Mouse (Mus musculus): Measurements from ENCODE around the gene Btbd9. TPM values are rescaled to one million over a fixed set of nuclear protein-coding genes. Genes with fewer than 3 reads are reported as not detected.
"Not testable (repeated sequence)": the region's sequence is repeated elsewhere in the genome, so short reads cannot be mapped to it uniquely, and the experiment has no call there.

Gene Btbd9
- polyA plus RNA-seq, 1 experiment from 2014 or later, result 27.6 TPM

- POLR2A ChIA-PET, result interaction anchor here (1.3 kb wide), 1 partner anchor 36 kb away, joined by 3 read pairs; no protein-coding TSS in a partner anchor
- no peak for TF ChIP-seq CTCF (IDR thresholded peaks at IDR 0.05)
- DNase-seq (ENCODE audit: low read depth, low spot score), result no peak
- in situ Hi-C loops (cut with MboI; ENCODE audit: low pct_unique_long_range_greater_than_20kb), result no loop called here
- ATAC-seq, result no peak
- H3K27me3 ChIP-seq, result no peaks in the 10 kb centered on the region
- CTCF ChIA-PET, result no interaction called here
These were observed 60.9 kb downstream of the Btbd9 start for GRCm38 (mm10) chr17:30515401-30515800.

- DNase-seq (ENCODE audit: low read depth, low spot score), result no peak
- no peak for ATAC-seq
- TF ChIP-seq CTCF (IDR thresholded peaks at IDR 0.05), result no peak
- CTCF ChIA-PET, result no interaction called here
- H3K27me3 ChIP-seq, result no peaks in the 10 kb centered on the region
- in situ Hi-C loops (cut with MboI; ENCODE audit: low pct_unique_long_range_greater_than_20kb), result no loop called here
- POLR2A ChIA-PET, result no interaction called here
These were observed 63.3 kb downstream of the Btbd9 start for GRCm38 (mm10) chr17:30513034-30513433.

- ATAC-seq (no peak), DNase-seq (ENCODE audit: low read depth, low spot score) (no peak)
- no peaks in the 10 kb centered on the region for H3K27me3 ChIP-seq
- no peak for TF ChIP-seq CTCF (IDR thresholded peaks at IDR 0.05)
- ChIA-PET CTCF (no interaction called here), POLR2A (no interaction called here)
- in situ Hi-C loops (cut with MboI; ENCODE audit: low pct_unique_long_range_greater_than_20kb), result no loop called here
These were observed 63.8 kb downstream of the Btbd9 start for GRCm38 (mm10) chr17:30512531-30512930.

GRCm38 (mm10) chr17:30512007-30512406 lies 64.3 kb downstream of the Btbd9 start:
- ChIA-PET CTCF (no interaction called here), POLR2A (no interaction called here)
- in situ Hi-C loops (cut with MboI; ENCODE audit: low pct_unique_long_range_greater_than_20kb), result no loop called here
- no peaks in the 10 kb centered on the region for H3K27me3 ChIP-seq
- TF ChIP-seq CTCF (IDR thresholded peaks at IDR 0.05), result no peak
- DNase-seq (ENCODE audit: low read depth, low spot score) (no peak), ATAC-seq (no peak)

GRCm38 (mm10) chr17:30511399-30511798 lies 64.9 kb downstream of the Btbd9 start:
- TF ChIP-seq CTCF (IDR thresholded peaks at IDR 0.05), result no peak
- ATAC-seq (no peak), DNase-seq (ENCODE audit: low read depth, low spot score) (no peak)
- POLR2A ChIA-PET, result interaction anchor here (0.6 kb wide), 1 partner anchor 413 kb away, joined by 3 read pairs; no protein-coding TSS in a partner anchor
- no peaks in the 10 kb centered on the region for H3K27me3 ChIP-seq
- CTCF ChIA-PET, result interaction anchor here (1.1 kb wide), 1 partner anchor 41 kb away, joined by 4 read pairs; no protein-coding TSS in a partner anchor
- in situ Hi-C loops (cut with MboI; ENCODE audit: low pct_unique_long_range_greater_than_20kb), result no loop called here

GRCm38 (mm10) chr17:30510171-30510570 lies 66.1 kb downstream of the Btbd9 start:
- ChIA-PET CTCF (interaction anchor here (1.1 to 1.3 kb wide), 4 partner anchors 9 to 42 kb away, joined by 3 to 4 read pairs (median 4); no protein-coding TSS in a partner anchor), POLR2A (no interaction called here)
- no peak for DNase-seq (ENCODE audit: low read depth, low spot score)
- H3K27me3 ChIP-seq, result no peaks in the 10 kb centered on the region
- in situ Hi-C loops (cut with MboI; ENCODE audit: low pct_unique_long_range_greater_than_20kb), result no loop called here
- TF ChIP-seq CTCF (IDR thresholded peaks at IDR 0.05), result no peak
- no peak for ATAC-seq

GRCm38 (mm10) chr17:30509646-30510045 lies 66.6 kb downstream of the Btbd9 start:
- in situ Hi-C loops (cut with MboI; ENCODE audit: low pct_unique_long_range_greater_than_20kb), result no loop called here
- ChIA-PET CTCF (interaction anchor here (1.2 to 1.3 kb wide), 2 partner anchors 10 to 13 kb away, joined by 3 read pairs; no protein-coding TSS in a partner anchor), POLR2A (no interaction called here)
- no peak for TF ChIP-seq CTCF (IDR thresholded peaks at IDR 0.05)
- H3K27me3 ChIP-seq, result no peaks in the 10 kb centered on the region
- DNase-seq (ENCODE audit: low read depth, low spot score) (no peak), ATAC-seq (no peak)

- no peak for ATAC-seq
- ChIA-PET POLR2A (interaction anchor here (1.0 kb wide), 1 partner anchor 31 kb away, joined by 3 read pairs; no protein-coding TSS in a partner anchor), CTCF (interaction anchor here (1.1 to 2.7 kb wide), 3 partner anchors 11 to 52 kb away, joined by 3 to 9 read pairs (median 3); no protein-coding TSS in a partner anchor)
- no peak for TF ChIP-seq CTCF (IDR thresholded peaks at IDR 0.05)
- no peak for DNase-seq (ENCODE audit: low read depth, low spot score)
- no peaks in the 10 kb centered on the region for H3K27me3 ChIP-seq
- in situ Hi-C loops (cut with MboI; ENCODE audit: low pct_unique_long_range_greater_than_20kb), result no loop called here
These were observed 68.4 kb downstream of the Btbd9 start for GRCm38 (mm10) chr17:30507636-30508576.

- ChIA-PET CTCF (interaction anchor here (1.1 to 2.7 kb wide), 3 partner anchors 10 to 51 kb away, joined by 3 to 9 read pairs (median 3); no protein-coding TSS in a partner anchor), POLR2A (interaction anchor here (0.6 to 1.0 kb wide), 2 partner anchors 30 to 106 kb away, joined by 3 to 5 read pairs; no protein-coding TSS in a partner anchor)
- DNase-seq (ENCODE audit: low read depth, low spot score), result no peak
- no peak for TF ChIP-seq CTCF (IDR thresholded peaks at IDR 0.05)
- in situ Hi-C loops (cut with MboI; ENCODE audit: low pct_unique_long_range_greater_than_20kb), result no loop called here
- H3K27me3 ChIP-seq, result no peaks in the 10 kb centered on the region
- no peak for ATAC-seq
These were observed 69.4 kb downstream of the Btbd9 start for GRCm38 (mm10) chr17:30506916-30507315.

- H3K27me3 ChIP-seq; CTCF ChIA-PET; ATAC-seq; POLR2A ChIA-PET; DNase-seq (ENCODE audit: low read depth, low spot score); in situ Hi-C loops (cut with MboI; ENCODE audit: low pct_unique_long_range_greater_than_20kb): not testable (repeated sequence)
These were observed 76.7 kb downstream of the Btbd9 start for GRCm38 (mm10) chr17:30499541-30499940.

GRCm38 (mm10) chr17:30498779-30499178 lies 77.5 kb downstream of the Btbd9 start:
- CTCF ChIA-PET, result no interaction called here
- H3K27me3 ChIP-seq, result no peaks in the 10 kb centered on the region
- DNase-seq (ENCODE audit: low read depth, low spot score), result no peak
- ATAC-seq, result no peak
- POLR2A ChIA-PET, result no interaction called here
- in situ Hi-C loops (cut with MboI; ENCODE audit: low pct_unique_long_range_greater_than_20kb), result no loop called here
- no peak for TF ChIP-seq CTCF (IDR thresholded peaks at IDR 0.05)
